Mouse (Mus musculus) heart, embryonic 11.5 days (tissue): ENCODE results near the gene Tarm1. TPM values are rescaled to one million over a fixed set of nuclear protein-coding genes. Genes with fewer than 3 reads are reported as not detected.

Experiments used
- polyA plus RNA-seq: library from polyadenylated mRNA; unstranded; fragments of >200 nt; fragmentation: Nextera tagmentation; extraction: Ambion mirVana; gene quantifications from 2 replicates; pipeline ENCODE4 v1.2.1, GENCODE M21; 2014

Gene Tarm1
- polyA plus RNA-seq, 1 experiment from 2014 or later, result not detected

Other genes with a start within 250 kb of the Tarm1 start
- gene Myadm, start 213.5 kb downstream of the Tarm1 start, polyA plus RNA-seq, result 221 and 235 TPM in 2 replicates
- gene Prkcg, start 213.4 kb downstream of the Tarm1 start, polyA plus RNA-seq, result 0.10 and 0.14 TPM in 2 replicates
- 0.24 and 0.27 TPM in 2 replicates for gene Cacng7, start 169.7 kb downstream of the Tarm1 start, polyA plus RNA-seq
- gene Cacng8, start 111.9 kb downstream of the Tarm1 start, polyA plus RNA-seq, result 1.7 and 1.8 TPM in 2 replicates
- 18.3 and 19.0 TPM in 2 replicates for gene Cacng6, start 78.4 kb downstream of the Tarm1 start, polyA plus RNA-seq
- 0.21 and 0.56 TPM in 2 replicates for gene Oscar, start 113.5 kb upstream of the Tarm1 start, polyA plus RNA-seq
- 621 and 642 TPM in 2 replicates for gene Ndufa3, start 114.7 kb upstream of the Tarm1 start, polyA plus RNA-seq
- gene Tfpt, start 127.3 kb upstream of the Tarm1 start, polyA plus RNA-seq, result 17.8 and 20.0 TPM in 2 replicates
- gene Prpf31, start 127.4 kb upstream of the Tarm1 start, polyA plus RNA-seq, result 67.6 and 78.3 TPM in 2 replicates
- 42.2 and 43.5 TPM in 2 replicates for gene Cnot3, start 142.6 kb upstream of the Tarm1 start, polyA plus RNA-seq
- gene Leng1, start 163.2 kb upstream of the Tarm1 start, polyA plus RNA-seq, result 16.3 and 16.6 TPM in 2 replicates
- gene Tmc4, start 174.9 kb upstream of the Tarm1 start, polyA plus RNA-seq, result 5.7 and 6.2 TPM in 2 replicates
- gene Tsen34, start 190.2 kb upstream of the Tarm1 start, polyA plus RNA-seq, result 173 and 197 TPM in 2 replicates
- 23.9 and 30.2 TPM in 2 replicates for gene Mboat7, start 190.9 kb upstream of the Tarm1 start, polyA plus RNA-seq
- 925 and 966 TPM in 2 replicates for gene Rps9, start 201.4 kb upstream of the Tarm1 start, polyA plus RNA-seq
- 0.06 and 0.07 TPM in 2 replicates for gene Pirb, start 217.8 kb upstream of the Tarm1 start, polyA plus RNA-seq